Mouse (Mus musculus) midbrain, embryonic 15.5 days (tissue): ENCODE data around the gene Hdgfl3. TPM values are rescaled to one million over a fixed set of nuclear protein-coding genes. Genes with fewer than 3 reads are reported as not detected.

Experiments
- ATAC-seq: fragments of 200-750 bp; cut with Nextera tagmentation; replicated peaks from 2 replicates; pipeline ENCODE4 v1.8.0; 2017; ENCODE audit warnings: moderate TSS enrichment
- H3K27ac ChIP-seq: fragments of 300-500 bp; sonication (generic); 2 replicates; pipeline ENCODE4 v1.5.1; 2015; ENCODE audit warnings: mild to moderate bottlenecking, inconsistent platforms
- H3K27me3 ChIP-seq: fragments of 300-500 bp; sonication (generic); replicated peaks from 2 replicates; pipeline ENCODE4 v1.6.1; 2015; ENCODE audit warnings: inconsistent platforms
- H3K36me3 ChIP-seq: fragments of 300-500 bp; sonication (generic); replicated peaks from 2 replicates; pipeline ENCODE4 v1.6.1; 2015; ENCODE audit warnings: inconsistent platforms
- H3K4me1 ChIP-seq: fragments of 300-500 bp; sonication (generic); 2 replicates; pipeline ENCODE4 v1.6.1; 2015; ENCODE audit warnings: inconsistent platforms
- H3K4me2 ChIP-seq: fragments of 300-500 bp; sonication (generic); 2 replicates; pipeline ENCODE4 v1.6.1; 2015; ENCODE audit warnings: inconsistent platforms, mild to moderate bottlenecking, moderate library complexity
- H3K4me3 ChIP-seq: fragments of 300-500 bp; sonication (generic); 2 replicates; pipeline ENCODE4 v1.5.1; 2015; ENCODE audit warnings: mild to moderate bottlenecking, inconsistent platforms
- H3K9ac ChIP-seq: fragments of 300-500 bp; sonication (generic); 2 replicates; pipeline ENCODE4 v1.6.1; 2015; ENCODE audit warnings: mild to moderate bottlenecking, inconsistent platforms
- H3K9me3 ChIP-seq: fragments of 300-500 bp; sonication (generic); 2 replicates; pipeline ENCODE4 v1.6.1; 2016; ENCODE audit warnings: inconsistent platforms
- WGBS: fragments of 180-500 bp; shearing (Covaris S2); methylation state at CpG from one replicate; pipeline ENCODE4 v1.1.7; 2015; ENCODE audit warnings: mixed read lengths; 5-methylcytosine and 5-hydroxymethylcytosine counted together
- polyA plus RNA-seq: library from polyadenylated mRNA; unstranded; fragments of >200 nt; fragmentation: Nextera tagmentation; extraction: Ambion mirVana; gene quantifications from 2 replicates; pipeline ENCODE4 v1.2.1, GENCODE M21; 2015

The Hdgfl3 gene
- polyA plus RNA-seq, 1 experiment from 2014 or later = 71.7 TPM

GRCm38 (mm10) chr7:81934806-81935205 is 533 bp upstream of the Hdgfl3 start:
- H3K27me3 ChIP-seq = no peaks in the 10 kb centered on the region
- H3K9ac ChIP-seq = peak overlapping the region; percentile 99
- WGBS = 6% methylated on average over 5 of the region's 5 CpGs

GRCm38 (mm10) chr7:81933601-81934266 is 539 bp downstream of the Hdgfl3 start:
- Histone ChIP-seq H3K27me3 (no peaks in the 10 kb centered on the region), H3K4me3 (peak overlapping the region; percentile 98), H3K4me2 (peak overlapping the region; percentile 75), H3K4me1 (peaks cover 41% of the 10 kb centered on the region), H3K27ac (peak overlapping the region; percentile 99), H3K9me3 (no peaks in the 10 kb centered on the region), H3K36me3 (no peaks in the 10 kb centered on the region), H3K9ac (peak overlapping the region; percentile 99)
- ATAC-seq = peak; percentile 86
- WGBS = under 1% methylated on average over 96 of the region's 103 CpGs

More at GRCm38 (mm10) chr7:81934806-81935205, 533 bp upstream of the Hdgfl3 start:
- Histone ChIP-seq H3K9me3 (no peaks in the 10 kb centered on the region), H3K27ac (peak overlapping the region; percentile 99), H3K4me2 (peak overlapping the region; percentile 75), H3K4me1 (peaks cover 33% of the 10 kb centered on the region), H3K4me3 (peak overlapping the region; percentile 98), H3K36me3 (no peaks in the 10 kb centered on the region)
- peak; percentile 64 for ATAC-seq

DNA sequence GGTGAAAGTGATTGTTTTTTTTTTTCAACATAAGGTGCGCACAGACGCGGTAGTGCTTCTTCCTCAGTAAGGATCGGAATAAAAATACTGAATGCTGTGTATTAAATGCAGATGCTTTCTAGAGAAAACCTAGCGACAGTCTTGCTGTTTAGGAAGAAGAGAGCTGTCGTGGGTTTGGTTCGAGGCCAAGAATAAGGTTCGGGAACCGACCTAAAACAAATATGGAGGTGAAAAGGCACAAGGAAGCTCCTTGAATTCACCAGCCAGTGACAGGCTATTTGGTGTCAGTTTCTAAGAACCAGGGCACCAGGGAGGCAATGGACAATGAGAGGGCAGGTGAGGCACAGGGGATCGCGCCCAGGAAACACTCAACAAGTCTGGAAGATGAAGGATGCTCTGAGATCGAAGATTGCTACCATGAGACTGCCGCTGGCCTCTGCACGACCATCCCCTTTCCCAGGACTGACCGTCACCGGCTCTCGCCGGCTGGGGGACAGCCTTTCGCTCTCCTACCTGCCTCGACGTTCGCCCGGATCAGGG is 1.1 kb downstream of the Hdgfl3 start:
- H3K4me1 ChIP-seq = peaks cover 46% of the 10 kb centered on the region
- 4% methylated on average over 23 of the region's 23 CpGs for WGBS
- no peak for ATAC-seq

GRCm38 (mm10) chr7:81932521-81933045 is 1.7 kb downstream of the Hdgfl3 start:
- Histone ChIP-seq H3K36me3 (no peaks in the 10 kb centered on the region), H3K4me3 (peak overlapping the region; percentile 98), H3K9me3 (no peaks in the 10 kb centered on the region), H3K4me2 (peak overlapping the region; percentile 75), H3K27ac (no peak overlapping the region), H3K4me1 (peaks cover 49% of the 10 kb centered on the region), H3K9ac (peak overlapping the region; percentile 99), H3K27me3 (no peaks in the 10 kb centered on the region)
- ATAC-seq = no peak
- 21% methylated on average over 5 of the region's 5 CpGs for WGBS

More for the DNA sequence above, 1.1 kb downstream of the Hdgfl3 start:
- H3K27ac ChIP-seq = peak overlapping the region; percentile 99
- peak overlapping the region; percentile 98 for H3K4me3 ChIP-seq
- H3K9me3 ChIP-seq = no peaks in the 10 kb centered on the region
- H3K9ac ChIP-seq = peak overlapping the region; percentile 99
- peak overlapping the region; percentile 75 for H3K4me2 ChIP-seq
- no peaks in the 10 kb centered on the region for H3K27me3 ChIP-seq
- H3K36me3 ChIP-seq = no peaks in the 10 kb centered on the region

- no peak for ATAC-seq
- 81% methylated on average over 7 of the region's 7 CpGs for WGBS
- peaks cover 43% of the 10 kb centered on the region for H3K4me1 ChIP-seq
- no peak overlapping the region for H3K4me3 ChIP-seq
- H3K36me3 ChIP-seq = no peaks in the 10 kb centered on the region
- no peaks in the 10 kb centered on the region for H3K27me3 ChIP-seq
- H3K9me3 ChIP-seq = no peaks in the 10 kb centered on the region
- no peak overlapping the region for H3K4me2 ChIP-seq
- H3K27ac ChIP-seq = no peak overlapping the region
- no peak overlapping the region for H3K9ac ChIP-seq
Measured at GRCm38 (mm10) chr7:81928998-81929397, 5.3 kb downstream of the Hdgfl3 start.

GRCm38 (mm10) chr7:81921379-81921952 is 12.8 kb downstream of the Hdgfl3 start:
- no peaks in the 10 kb centered on the region for H3K36me3 ChIP-seq
- 87% methylated on average over 1 of the region's 1 CpGs for WGBS
- H3K4me3 ChIP-seq = no peak overlapping the region
- ATAC-seq = no peak
- H3K4me1 ChIP-seq = no peaks in the 10 kb centered on the region
- H3K4me2 ChIP-seq = no peak overlapping the region
- H3K9me3 ChIP-seq = no peaks in the 10 kb centered on the region
- H3K27me3 ChIP-seq = no peaks in the 10 kb centered on the region
- H3K9ac ChIP-seq = no peak overlapping the region
- no peak overlapping the region for H3K27ac ChIP-seq

- WGBS = 83% methylated on average over 4 of the region's 4 CpGs
- Histone ChIP-seq H3K4me2 (no peak overlapping the region), H3K36me3 (no peaks in the 10 kb centered on the region), H3K4me1 (no peaks in the 10 kb centered on the region), H3K9ac (no peak overlapping the region), H3K27me3 (no peaks in the 10 kb centered on the region), H3K27ac (no peak overlapping the region), H3K4me3 (no peak overlapping the region), H3K9me3 (no peaks in the 10 kb centered on the region)
- ATAC-seq = no peak
Measured at GRCm38 (mm10) chr7:81920314-81920713, 14.0 kb downstream of the Hdgfl3 start.

- H3K4me2 ChIP-seq = no peak overlapping the region
- no peak overlapping the region for H3K27ac ChIP-seq
- no peak overlapping the region for H3K9ac ChIP-seq
- WGBS = 73% methylated on average over 5 of the region's 5 CpGs
- H3K4me3 ChIP-seq = no peak overlapping the region
- ATAC-seq = no peak
- no peaks in the 10 kb centered on the region for H3K27me3 ChIP-seq
- no peaks in the 10 kb centered on the region for H3K9me3 ChIP-seq
- no peaks in the 10 kb centered on the region for H3K36me3 ChIP-seq
- no peaks in the 10 kb centered on the region for H3K4me1 ChIP-seq
Measured at GRCm38 (mm10) chr7:81918316-81918715, 16.0 kb downstream of the Hdgfl3 start.

GRCm38 (mm10) chr7:81904926-81905325 is 29.3 kb downstream of the Hdgfl3 start:
- Histone ChIP-seq H3K4me2 (no peak overlapping the region), H3K36me3 (no peaks in the 10 kb centered on the region), H3K4me1 (no peaks in the 10 kb centered on the region), H3K9ac (no peak overlapping the region), H3K9me3 (no peaks in the 10 kb centered on the region), H3K27me3 (no peaks in the 10 kb centered on the region), H3K27ac (no peak overlapping the region), H3K4me3 (no peak overlapping the region)
- WGBS = 93% methylated on average over 2 of the region's 2 CpGs
- no peak for ATAC-seq

- WGBS = 69% methylated on average over 4 of the region's 4 CpGs
- Histone ChIP-seq H3K4me3 (no peak overlapping the region), H3K4me2 (no peak overlapping the region), H3K4me1 (no peaks in the 10 kb centered on the region), H3K9ac (no peak overlapping the region), H3K36me3 (0 out of 2 replicates have a peak, but pooled peaks cover 2% of the 10 kb centered on the region), H3K9me3 (no peaks in the 10 kb centered on the region), H3K27me3 (no peaks in the 10 kb centered on the region), H3K27ac (no peak overlapping the region)
- ATAC-seq = no peak
Measured at GRCm38 (mm10) chr7:81904094-81904493, 30.2 kb downstream of the Hdgfl3 start.

- no peak overlapping the region for H3K27ac ChIP-seq
- 83% methylated on average over 11 of the region's 11 CpGs for WGBS
Measured at GRCm38 (mm10) chr7:81899361-81899760, 34.9 kb downstream of the Hdgfl3 start.

DNA sequence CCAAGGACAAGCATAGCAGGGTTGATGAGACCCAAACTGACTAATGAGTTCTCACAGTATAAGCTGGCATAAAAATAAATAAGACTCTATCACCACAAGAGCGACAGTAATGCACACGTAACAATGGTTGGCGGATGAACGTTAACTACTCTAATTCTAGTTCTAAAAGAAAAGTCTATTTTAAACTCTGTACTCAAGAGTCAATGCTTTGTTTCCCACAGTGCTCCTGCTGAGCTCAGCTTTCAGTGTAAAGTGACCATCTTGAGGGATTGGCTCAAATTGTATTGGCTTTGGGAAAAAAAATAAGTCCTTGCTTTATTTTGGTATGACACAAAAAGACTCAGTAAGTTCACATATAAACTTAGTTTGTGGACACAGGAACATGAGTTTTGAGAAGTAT is 49.1 kb downstream of the Hdgfl3 start:
- Histone ChIP-seq H3K9me3 (no peaks in the 10 kb centered on the region), H3K27ac (no peak overlapping the region), H3K4me1 (no peaks in the 10 kb centered on the region), H3K36me3 (no peaks in the 10 kb centered on the region), H3K4me3 (no peak overlapping the region), H3K27me3 (no peaks in the 10 kb centered on the region), H3K4me2 (no peak overlapping the region), H3K9ac (no peak overlapping the region)
- WGBS = 64% methylated on average over 4 of the region's 4 CpGs
- ATAC-seq = no peak

More at GRCm38 (mm10) chr7:81899361-81899760, 34.9 kb downstream of the Hdgfl3 start:
- H3K4me2 ChIP-seq = no peak overlapping the region
- no peak overlapping the region for H3K4me3 ChIP-seq
- no peak for ATAC-seq
- no peaks in the 10 kb centered on the region for H3K9me3 ChIP-seq
- H3K9ac ChIP-seq = no peak overlapping the region
- H3K36me3 ChIP-seq = 0 out of 2 replicates have a peak, but pooled peaks cover 2% of the 10 kb centered on the region
- H3K4me1 ChIP-seq = no peaks in the 10 kb centered on the region
- no peaks in the 10 kb centered on the region for H3K27me3 ChIP-seq
